Mouse (Mus musculus) liver, postnatal 0 days (tissue): ENCODE measurements around the gene Fam241a. TPM values are rescaled to one million over a fixed set of nuclear protein-coding genes. Genes with fewer than 3 reads are reported as not detected.
A peak's percentile ranks its signal among the peaks of the same experiment; 100 is the strongest.

Experiments
- ATAC-seq: fragments of 200-750 bp; cut with Nextera tagmentation; 2 replicates; pipeline ENCODE4 v1.8.0; 2017; ENCODE audit warnings: mild to moderate bottlenecking, moderate library complexity
- DNase-seq: peaks from one replicate; pipeline ENCODE4 v3.0.0-alpha.2; 2016
- H3K27ac ChIP-seq: fragments of 300-500 bp; sonication (generic); 2 replicates; pipeline ENCODE4 v1.5.1; 2014; ENCODE audit warnings: antibody characterized with exemption, moderate library complexity, mild to moderate bottlenecking, low read depth
- H3K27me3 ChIP-seq: fragments of 300-500 bp; sonication (generic); 2 replicates; pipeline ENCODE4 v1.6.1; 2014; ENCODE audit warnings: low read length, control low read depth, mixed read lengths; ENCODE audit not compliant: insufficient read depth
- H3K36me3 ChIP-seq: fragments of 300-500 bp; sonication (generic); replicated peaks from 2 replicates; pipeline ENCODE4 v1.6.1; 2014; ENCODE audit warnings: mild to moderate bottlenecking, control low read depth, low read length, moderate library complexity, mixed read lengths; ENCODE audit not compliant: insufficient read depth
- H3K4me1 ChIP-seq: fragments of 300-500 bp; sonication (generic); 2 replicates; pipeline ENCODE4 v1.6.1; 2014; ENCODE audit warnings: antibody characterized with exemption, mild to moderate bottlenecking, control low read depth; ENCODE audit not compliant: insufficient read depth
- H3K4me2 ChIP-seq: fragments of 300-500 bp; sonication (generic); 2 replicates; pipeline ENCODE4 v1.6.1; 2014; ENCODE audit warnings: low read depth, mild to moderate bottlenecking, low read length, moderate library complexity, mixed read lengths
- H3K4me3 ChIP-seq: fragments of 300-500 bp; sonication (generic); 2 replicates; pipeline ENCODE4 v1.5.1; 2014; ENCODE audit warnings: low read depth, low read length
- H3K9ac ChIP-seq: fragments of 300-500 bp; sonication (generic); replicated peaks from 2 replicates; pipeline ENCODE4 v1.6.1; 2014; ENCODE audit warnings: mild to moderate bottlenecking, moderate library complexity
- H3K9me3 ChIP-seq: fragments of 300-500 bp; sonication (generic); 2 replicates; pipeline ENCODE4 v1.6.1; 2016; ENCODE audit warnings: mild to moderate bottlenecking, control low read depth, low read length, mixed read lengths
- CTCF ChIP-seq: sonication (generic); IDR thresholded peaks from 2 replicates; pipeline ENCODE4 v1.5.1; 2016; ENCODE audit warnings: antibody characterized with exemption, low read depth
- EP300 ChIP-seq: IDR thresholded peaks from 2 replicates; pipeline ENCODE4 v1.6.1; 2016; ENCODE audit warnings: antibody characterized with exemption, low read depth, mild to moderate bottlenecking
- WGBS: fragments of 180-500 bp; shearing (Covaris S2); extraction: QIAGEN DNeasy Blood & Tissue Kit; methylation state at CpG from one replicate; pipeline ENCODE4 v1.1.7; 2014; ENCODE audit not compliant: insufficient replicate concordance; 5-methylcytosine and 5-hydroxymethylcytosine counted together
- polyA plus RNA-seq: library from polyadenylated mRNA; unstranded; fragments of >200 nt; fragmentation: Nextera tagmentation; extraction: Ambion mirVana; gene quantifications from 2 replicates; pipeline ENCODE4 v1.2.1, GENCODE M21; 2015

The Fam241a gene
- polyA plus RNA-seq, 1 experiment from 2014 or later, result 25.5 TPM

DNA sequence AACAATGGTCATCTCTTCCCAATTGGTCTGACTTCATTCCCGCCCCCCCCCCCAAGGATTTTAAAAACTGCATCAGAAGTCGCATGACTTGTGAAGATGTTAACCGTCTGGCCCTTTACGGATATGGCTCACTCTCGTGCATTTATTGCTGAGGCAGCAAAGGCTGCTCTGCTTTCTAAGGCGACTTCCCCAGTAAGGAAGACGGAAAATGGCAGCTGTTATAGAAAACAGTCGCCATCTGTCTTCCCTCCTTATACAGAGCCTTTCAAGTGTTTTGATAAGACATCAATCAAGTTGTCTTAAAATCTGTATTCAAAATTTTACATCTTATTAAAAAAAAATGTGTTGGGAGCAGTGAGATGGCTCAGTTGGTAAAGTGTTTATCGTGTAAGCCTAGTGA is 43.4 kb downstream of the Fam241a start:
- no peak for ATAC-seq
- Histone ChIP-seq H3K4me3 (no peak overlapping the region), H3K4me2 (no peak overlapping the region), H3K4me1 (peaks cover 3% of the 10 kb centered on the region; the same call in 1 of the 2 replicates), H3K9me3 (no peaks in the 10 kb centered on the region), H3K27ac (no peak overlapping the region), H3K36me3 (no peaks in the 10 kb centered on the region), H3K27me3 (no peaks in the 10 kb centered on the region), H3K9ac (no peak overlapping the region)
- TF ChIP-seq CTCF, result no peak
- WGBS, result 79% methylated on average over 9 of the region's 9 CpGs
- no peak for DNase-seq

DNA sequence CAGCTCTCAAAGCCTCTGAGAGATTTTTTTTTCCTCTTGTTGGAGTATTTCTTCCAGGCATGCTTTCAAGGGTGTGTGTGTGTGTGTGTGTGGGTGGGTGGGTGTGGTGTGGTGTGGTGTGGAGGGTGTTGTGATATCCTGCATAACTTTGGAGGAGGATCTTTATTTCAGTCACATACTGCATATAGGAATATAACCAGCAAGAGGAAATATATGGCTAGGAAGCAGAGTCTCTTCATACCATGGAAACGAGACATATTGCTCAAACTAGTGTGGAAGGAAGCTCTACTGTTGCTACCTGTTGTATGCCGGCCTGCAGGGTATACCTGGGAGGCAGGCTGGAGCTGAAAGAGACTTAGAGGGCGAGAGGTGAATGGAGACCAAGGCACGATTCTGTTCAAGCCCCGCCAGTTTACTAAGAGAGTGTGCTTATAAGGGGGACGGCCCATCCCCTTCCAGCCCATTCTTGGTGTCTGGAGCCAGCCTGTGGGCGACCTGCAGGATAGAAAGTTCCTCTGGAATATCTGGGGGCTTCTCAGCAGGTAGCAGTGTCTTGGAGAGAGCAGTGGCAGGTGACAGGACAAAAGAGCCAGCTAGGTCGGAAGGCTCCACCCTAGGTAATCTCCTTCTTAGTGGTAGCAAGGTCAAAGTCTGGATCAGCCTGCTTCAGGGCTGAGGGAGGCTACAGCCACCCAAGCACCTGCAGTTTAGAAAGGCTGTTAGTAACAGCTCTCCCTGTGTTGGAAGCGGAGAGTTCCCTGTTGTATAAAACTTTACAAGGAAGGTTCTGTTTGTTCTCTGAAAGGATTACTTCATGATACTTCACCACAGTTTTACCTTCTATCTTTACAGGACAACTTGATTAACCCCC is 45.1 kb downstream of the Fam241a start:
- no peak for DNase-seq
- peaks cover 3% of the 10 kb centered on the region; the same call in 1 of the 2 replicates for H3K4me1 ChIP-seq
- no peak for ATAC-seq
- H3K9ac ChIP-seq, result no peak overlapping the region
- H3K36me3 ChIP-seq, result no peaks in the 10 kb centered on the region
- no peak overlapping the region for H3K27ac ChIP-seq
- no peaks in the 10 kb centered on the region for H3K9me3 ChIP-seq
- TF ChIP-seq EP300 (no peak), CTCF (no peak)
- WGBS, result 72% methylated on average over 9 of the region's 9 CpGs
- H3K27me3 ChIP-seq, result no peaks in the 10 kb centered on the region
- no peak overlapping the region for H3K4me2 ChIP-seq
- H3K4me3 ChIP-seq, result no peak overlapping the region

DNA sequence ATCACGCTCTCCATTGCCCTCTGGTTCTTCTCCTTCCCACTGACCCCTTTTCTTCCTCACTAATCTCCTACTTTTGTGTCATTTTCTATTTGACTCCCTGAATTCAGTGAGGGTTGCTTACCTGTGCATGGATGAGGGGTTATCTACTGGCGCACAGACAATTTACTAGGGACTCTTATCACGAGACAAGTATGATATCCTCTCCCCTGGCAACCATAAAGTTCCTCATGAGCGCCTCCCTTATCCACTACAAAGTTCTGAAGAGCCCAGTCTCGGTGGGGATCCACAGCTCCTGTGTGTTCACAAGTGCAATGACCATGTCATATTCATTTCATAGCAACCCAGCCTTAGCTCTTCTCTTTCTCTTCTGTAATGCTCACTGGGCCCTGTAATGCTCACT is 46.2 kb downstream of the Fam241a start:
- H3K27ac ChIP-seq, result no peak overlapping the region
- H3K36me3 ChIP-seq, result no peaks in the 10 kb centered on the region
- no peak for DNase-seq
- no peaks in the 10 kb centered on the region for H3K27me3 ChIP-seq
- H3K9me3 ChIP-seq, result no peaks in the 10 kb centered on the region
- H3K4me1 ChIP-seq, result peaks cover 3% of the 10 kb centered on the region; the same call in 1 of the 2 replicates
- 53% methylated on average over 5 of the region's 5 CpGs for WGBS
- H3K4me2 ChIP-seq, result no peak overlapping the region
- H3K9ac ChIP-seq, result no peak overlapping the region
- ATAC-seq, result no peak
- TF ChIP-seq EP300, result no peak
- 0 out of 2 replicates have a peak, but pooled peaks have one; percentile 7 for TF ChIP-seq CTCF
- no peak overlapping the region for H3K4me3 ChIP-seq

DNA sequence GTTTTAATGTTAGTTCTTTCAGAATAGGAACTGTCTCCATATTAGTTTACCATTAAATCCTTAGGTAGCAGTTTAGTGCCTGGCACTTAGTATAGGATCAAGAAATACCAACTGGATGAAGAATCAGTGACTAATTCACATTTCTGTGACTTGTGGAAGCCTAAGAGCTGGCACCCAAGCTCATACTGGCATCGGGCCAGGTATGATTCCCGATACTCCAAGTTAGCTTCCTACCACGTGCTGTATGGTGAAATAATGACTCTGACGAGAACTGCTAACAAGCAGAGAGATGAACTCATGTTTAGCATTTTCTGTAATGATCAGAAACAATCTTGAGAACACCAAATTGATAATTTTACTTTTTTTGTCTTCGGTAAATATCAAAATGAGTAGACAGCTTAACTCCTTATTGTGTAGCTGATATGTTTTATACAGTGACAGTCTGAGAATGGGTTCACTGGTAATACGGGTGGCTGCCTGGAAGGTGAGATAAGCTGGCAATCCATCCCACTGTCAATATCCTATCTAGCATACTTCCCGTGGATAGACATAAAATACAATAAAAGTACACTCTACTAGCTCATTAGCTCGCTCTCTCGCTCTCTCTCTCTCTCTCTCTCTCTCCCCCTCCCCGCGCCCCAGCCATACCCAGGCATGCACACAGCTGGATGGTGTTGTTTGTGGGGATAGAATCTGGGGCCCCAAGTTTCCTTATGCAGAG is 47.9 kb downstream of the Fam241a start:
- peaks cover 7% of the 10 kb centered on the region; the same call in 1 of the 2 replicates for H3K4me1 ChIP-seq
- H3K9ac ChIP-seq, result no peak overlapping the region
- TF ChIP-seq CTCF (no peak), EP300 (0 out of 2 replicates have a peak, but pooled peaks have one; percentile 32)
- no peak overlapping the region for H3K4me3 ChIP-seq
- no peaks in the 10 kb centered on the region for H3K27me3 ChIP-seq
- 55% methylated on average over 11 of the region's 11 CpGs for WGBS
- H3K27ac ChIP-seq, result no peak overlapping the region
- DNase-seq, result peak; percentile 37
- ATAC-seq, result peak; percentile 17; the same call in 1 of the 2 replicates
- H3K36me3 ChIP-seq, result no peaks in the 10 kb centered on the region
- H3K4me2 ChIP-seq, result no peak overlapping the region
- no peaks in the 10 kb centered on the region for H3K9me3 ChIP-seq

DNA sequence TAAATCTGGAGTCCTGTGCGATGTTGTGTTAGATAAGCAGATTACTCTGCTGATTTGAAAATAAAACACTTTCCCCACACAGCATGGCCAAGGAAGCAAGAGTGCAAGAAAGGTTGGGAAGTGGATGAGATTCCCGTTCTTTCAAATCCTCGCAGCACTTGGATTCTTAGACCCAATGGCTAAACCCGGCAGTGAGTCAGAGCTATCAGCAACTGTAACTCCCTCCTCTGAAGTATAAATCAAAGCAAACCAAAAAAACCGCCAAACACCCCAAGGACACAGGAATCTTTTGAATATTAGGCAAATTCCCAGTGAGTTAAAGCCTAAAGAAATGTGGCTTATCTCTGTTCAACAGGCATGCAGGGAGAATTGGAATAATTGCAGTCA is 52.2 kb downstream of the Fam241a start:
- H3K4me1 ChIP-seq, result peaks cover 12% of the 10 kb centered on the region
- H3K4me2 ChIP-seq, result no peak overlapping the region
- no peaks in the 10 kb centered on the region for H3K9me3 ChIP-seq
- TF ChIP-seq EP300 (no peak), CTCF (no peak)
- no peaks in the 10 kb centered on the region for H3K36me3 ChIP-seq
- H3K4me3 ChIP-seq, result no peak overlapping the region
- WGBS, result 73% methylated on average over 5 of the region's 5 CpGs
- no peak overlapping the region for H3K27ac ChIP-seq
- ATAC-seq, result no peak
- H3K27me3 ChIP-seq, result no peaks in the 10 kb centered on the region
- H3K9ac ChIP-seq, result no peak overlapping the region
- DNase-seq, result no peak

DNA sequence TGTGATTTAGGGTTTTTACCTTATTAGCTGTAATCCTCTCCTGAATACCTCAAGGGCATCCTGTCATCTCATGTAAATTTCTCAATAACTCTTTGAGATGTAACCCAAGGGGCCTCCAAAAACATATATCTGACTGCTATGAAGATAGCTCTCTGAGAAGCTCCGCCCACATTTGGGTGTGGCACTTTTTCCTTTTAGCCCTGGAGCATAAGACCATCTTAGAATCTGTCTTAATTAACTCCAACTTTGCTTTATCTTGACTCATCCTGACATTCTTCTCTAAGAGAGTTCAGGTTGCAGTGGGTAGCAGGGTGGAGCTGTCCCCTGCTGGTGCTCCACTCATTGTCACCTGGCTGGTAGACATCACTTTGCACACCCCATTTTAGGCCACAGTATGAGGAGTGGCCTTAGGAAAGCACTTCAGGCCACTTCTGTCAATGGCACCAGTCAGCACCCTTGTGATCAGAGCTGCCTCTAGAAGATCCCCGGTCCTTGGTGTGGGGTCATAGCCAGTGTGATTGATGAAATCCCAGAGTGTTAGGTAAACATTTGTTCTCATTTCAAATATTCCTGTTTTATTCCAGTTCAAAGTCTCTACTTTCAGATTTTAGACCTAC is 52.7 kb downstream of the Fam241a start:
- 67% methylated on average over 2 of the region's 2 CpGs for WGBS
- Histone ChIP-seq H3K27ac (no peak overlapping the region), H3K4me1 (peaks cover 17% of the 10 kb centered on the region), H3K36me3 (no peaks in the 10 kb centered on the region), H3K27me3 (no peaks in the 10 kb centered on the region), H3K4me2 (no peak overlapping the region), H3K4me3 (no peak overlapping the region), H3K9ac (no peak overlapping the region), H3K9me3 (no peaks in the 10 kb centered on the region)
- ATAC-seq (no peak), DNase-seq (no peak)
- no peak for TF ChIP-seq CTCF
